Mouse (Mus musculus) ES-Bruce4 (cell line): Measurements from ENCODE around the gene Olfr66.

Experiments used
- CTCF ChIP-seq: IDR thresholded peaks from one replicate; pipeline ENCODE4 v1.8.1; 2011; ENCODE audit warnings: low read depth, low read length
- EP300 ChIP-seq: IDR thresholded peaks from 2 replicates; pipeline ENCODE4 v1.6.1; 2011; ENCODE audit warnings: low read depth, low read length; ENCODE audit not compliant: insufficient read depth
- POLR2A ChIP-seq: IDR thresholded peaks from one replicate; pipeline ENCODE4 v1.8.1; 2011; ENCODE audit warnings: low read length; ENCODE audit not compliant: insufficient read depth

DNA sequence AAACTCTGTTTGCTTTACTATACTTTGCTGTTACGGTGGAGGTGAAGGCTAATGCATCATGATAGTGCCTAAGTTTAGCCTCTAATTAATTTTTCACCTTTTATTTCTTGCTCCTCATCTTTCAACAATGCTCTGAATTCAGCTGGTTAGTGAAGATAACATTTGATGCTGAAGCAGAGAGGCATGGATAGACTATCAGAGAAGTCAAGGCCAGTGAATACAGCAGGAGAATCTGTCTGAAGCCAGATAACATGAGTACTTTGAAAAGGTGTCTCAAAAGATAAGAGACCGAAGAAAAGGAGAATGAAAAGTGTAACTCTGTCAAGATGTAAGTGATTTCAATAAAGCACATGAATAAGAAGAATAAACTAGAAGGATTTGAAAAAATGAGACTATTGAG lies 9.0 kb downstream of the Olfr66 start:
- TF ChIP-seq POLR2A, result no peak
- TF ChIP-seq CTCF, result no peak
- no peak for TF ChIP-seq EP300
